Mouse (Mus musculus): Measurements from ENCODE around the gene C1galt1.

C1galt1 gene

GRCm38 (mm10) chr6:7859161-7859560, 14.5 kb downstream of the C1galt1 start:
- DNase-seq (ENCODE audit: low read depth), result no peak

- DNase-seq (ENCODE audit: low read depth), result no peak
Measured at GRCm38 (mm10) chr6:7861033-7861432, 16.4 kb downstream of the C1galt1 start.

GRCm38 (mm10) chr6:7863354-7863753, 18.7 kb downstream of the C1galt1 start:
- no peak for DNase-seq (ENCODE audit: low read depth)

- no peak for DNase-seq (ENCODE audit: low read depth)
Measured at GRCm38 (mm10) chr6:7876836-7877235, 32.2 kb downstream of the C1galt1 start.

GRCm38 (mm10) chr6:7881595-7882128, 37.0 kb downstream of the C1galt1 start:
- no peak for DNase-seq (ENCODE audit: low read depth)

- no peak for DNase-seq (ENCODE audit: low read depth)
Measured at GRCm38 (mm10) chr6:7882520-7882919, 37.9 kb downstream of the C1galt1 start.

GRCm38 (mm10) chr6:7885994-7886684, 41.5 kb downstream of the C1galt1 start:
- DNase-seq (ENCODE audit: low read depth), result no peak

GRCm38 (mm10) chr6:7886685-7887004, 42.0 kb downstream of the C1galt1 start:
- DNase-seq (ENCODE audit: low read depth), result no peak

- DNase-seq (ENCODE audit: low read depth), result no peak
Measured at GRCm38 (mm10) chr6:7896339-7896738, 51.7 kb downstream of the C1galt1 start.

- DNase-seq (ENCODE audit: low read depth), result no peak
Measured at GRCm38 (mm10) chr6:7912015-7912414, 67.4 kb downstream of the C1galt1 start.
